Mouse (Mus musculus) gastrocnemius, postnatal 25 days (tissue): ENCODE results near the gene Prdm13. TPM values are rescaled to one million over a fixed set of nuclear protein-coding genes. Genes with fewer than 3 reads are reported as not detected.
A peak's percentile ranks its signal among the peaks of the same experiment; 100 is the strongest.

Experiments
- DNase-seq: peaks from one replicate; pipeline ENCODE4 v3.0.0; 2022
- long read RNA-seq, 2 experiments: library from polyadenylated mRNA; stranded (forward); transcript quantifications; one replicate each; pipeline ENCODE4 v2.0.0; 2021
- total RNA-seq, 2 experiments: library from RNA; stranded (reverse); gene quantifications; 1 replicate in 1 of 2; 2 replicates in 1 of 2; pipeline ENCODE4 v1.2.3; 2021

Prdm13 gene
- total RNA-seq = not detected
- long read RNA-seq, experiment 1 = 0 reads
- long read RNA-seq, experiment 2 = 0 reads

- DNase-seq = no peak
Observed at GRCm38 (mm10) chr4:21685595-21686091, at the start of gene Prdm13. Gene Prdm13, minus strand, starts transcription at chr4:21685963.

- DNase-seq = peak; percentile 89
Observed at GRCm38 (mm10) chr4:21727615-21728165, 41.9 kb upstream of the Prdm13 start, which contains the start of gene Ccnc. Gene Ccnc, plus strand, starts transcription at chr4:21727701.

- DNase-seq = peak; percentile 21
Observed at GRCm38 (mm10) chr4:21726912-21727614, 41.3 kb upstream of the Prdm13 start.

GRCm38 (mm10) chr4:21722752-21723334 is 37.1 kb upstream of the Prdm13 start:
- DNase-seq = no peak

GRCm38 (mm10) chr4:21712147-21712546 is 26.4 kb upstream of the Prdm13 start:
- peak; percentile 72 for DNase-seq

- DNase-seq = no peak
Observed at GRCm38 (mm10) chr4:21705046-21705445, 19.3 kb upstream of the Prdm13 start.

- no peak for DNase-seq
Observed at GRCm38 (mm10) chr4:21695638-21696254, 10.0 kb upstream of the Prdm13 start.

- no peak for DNase-seq
Observed at GRCm38 (mm10) chr4:21690221-21690620, 4.5 kb upstream of the Prdm13 start.

- DNase-seq = no peak
Observed at GRCm38 (mm10) chr4:21689492-21689941, 3.8 kb upstream of the Prdm13 start.

GRCm38 (mm10) chr4:21688703-21689200 is 3.0 kb upstream of the Prdm13 start:
- DNase-seq = peak; percentile 13

GRCm38 (mm10) chr4:21687783-21688702 is 2.3 kb upstream of the Prdm13 start:
- DNase-seq = no peak

GRCm38 (mm10) chr4:21686934-21687333 is 1.2 kb upstream of the Prdm13 start:
- no peak for DNase-seq

- no peak for DNase-seq
Observed at GRCm38 (mm10) chr4:21686416-21686815, 653 bp upstream of the Prdm13 start.

- no peak for DNase-seq
Observed at GRCm38 (mm10) chr4:21684341-21684970, 1.3 kb downstream of the Prdm13 start.

GRCm38 (mm10) chr4:21682421-21683150 is 3.2 kb downstream of the Prdm13 start:
- DNase-seq = no peak

- no peak for DNase-seq
Observed at GRCm38 (mm10) chr4:21680971-21681370, 4.8 kb downstream of the Prdm13 start.

GRCm38 (mm10) chr4:21679624-21680480 is 5.9 kb downstream of the Prdm13 start:
- no peak for DNase-seq

GRCm38 (mm10) chr4:21678975-21679623 is 6.7 kb downstream of the Prdm13 start:
- no peak for DNase-seq
